Mouse (Mus musculus) heart, adult 2 months (tissue): ENCODE measurements at regions not wholly inside any gene's neighbourhood (a gene's known extent, or its start where the extent isn't known, plus 50 kb on each side); places are given as distances from the start of the nearest gene placed in this dataset.
A peak's percentile ranks its signal among the peaks of the same experiment; 100 is the strongest.

Experiments used
- DNase-seq, 2 experiments: peaks; one replicate each; pipeline ENCODE4 v3.0.0; 2021
- H3K27ac ChIP-seq: fragments of 200-600 bp; 2 replicates; pipeline ENCODE4 v1.8.1; 2022
- H3K27me3 ChIP-seq: fragments of 200-500 bp; 2 replicates; pipeline ENCODE4 v1.6.1; 2012; ENCODE audit warnings: mild to moderate bottlenecking, low read length, inconsistent platforms, mixed read lengths; ENCODE audit not compliant: control insufficient read depth, insufficient read depth
- H3K36me3 ChIP-seq: fragments of 200-500 bp; 2 replicates; pipeline ENCODE4 v1.6.1; 2012; ENCODE audit warnings: low read length, inconsistent platforms; ENCODE audit not compliant: control insufficient read depth, insufficient read depth
- H3K4me1 ChIP-seq: fragments of 200-500 bp; 2 replicates; pipeline ENCODE4 v1.6.1; 2011; ENCODE audit warnings: low read length; ENCODE audit not compliant: control insufficient read depth, insufficient read depth
- H3K4me3 ChIP-seq: fragments of 200-600 bp; 2 replicates; pipeline ENCODE4 v1.8.1; 2022
- H3K79me2 ChIP-seq: fragments of 200-500 bp; replicated peaks from 2 replicates; pipeline ENCODE4 v1.6.1; 2012; ENCODE audit warnings: mild to moderate bottlenecking, inconsistent platforms, low read length, moderate library complexity, mixed read lengths; ENCODE audit not compliant: control insufficient read depth, insufficient read depth
- H3K9ac ChIP-seq: fragments of 200-500 bp; 2 replicates; pipeline ENCODE4 v1.6.1; 2012; ENCODE audit warnings: low read depth, mild to moderate bottlenecking, control low read depth, inconsistent platforms, low read length, mixed read lengths
- CTCF ChIP-seq: fragments of 200-600 bp; IDR thresholded peaks from 2 replicates; pipeline ENCODE4 v1.8.1; 2022; ENCODE audit warnings: antibody characterized with exemption, mild to moderate bottlenecking, moderate library complexity
- EP300 ChIP-seq: fragments of 200-500 bp; IDR thresholded peaks from 2 replicates; pipeline ENCODE4 v1.6.1; 2011; ENCODE audit warnings: low read depth, low read length, control low read depth; ENCODE audit not compliant: insufficient read depth
- POLR2A ChIP-seq: fragments of 200-500 bp; IDR thresholded peaks from 2 replicates; pipeline ENCODE4 v1.6.1; 2011; ENCODE audit warnings: mild to moderate bottlenecking, low read depth, low read length, control low read depth; ENCODE audit not compliant: insufficient read depth
- WGBS: fragments of 180-500 bp; shearing (Covaris S2); methylation state at CpG from one replicate; pipeline ENCODE4 v1.1.7; 2018; 5-methylcytosine and 5-hydroxymethylcytosine counted together
- intact Hi-C: fragments of 180-260 bp; cut with DNase I; formaldehyde crosslinking; loops from one replicate; pipeline ENCODE4 v1.15.1; 2025

DNA sequence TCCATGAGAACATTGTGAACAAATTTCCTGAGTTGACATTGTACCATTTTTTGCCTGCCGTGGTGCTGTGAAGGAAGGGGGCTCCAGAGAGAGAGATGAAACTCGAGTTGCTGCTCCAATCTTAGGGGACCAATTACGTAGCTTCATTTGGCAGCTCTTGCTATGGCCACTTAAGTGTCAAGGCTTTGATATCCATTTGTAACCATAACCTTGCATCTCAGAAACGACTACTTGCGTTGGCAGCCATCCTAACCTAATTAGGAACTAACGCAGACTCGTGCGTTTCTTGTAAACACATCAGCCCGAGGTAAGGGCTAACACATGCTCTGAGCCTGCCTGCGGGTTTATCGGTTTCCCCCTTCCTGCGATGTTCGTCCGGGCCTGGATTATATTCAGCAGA, 108.0 kb upstream of the Tspan8 start:
- Histone ChIP-seq H3K36me3 (no peaks in the 10 kb centered on the region), H3K4me3 (no peak overlapping the region), H3K27me3 (no peaks in the 10 kb centered on the region), H3K27ac (no peak overlapping the region), H3K79me2 (no peaks in the 10 kb centered on the region), H3K4me1 (no peaks in the 10 kb centered on the region), H3K9ac (no peak overlapping the region)
- intact Hi-C loops = no loop called here
- no peak for TF ChIP-seq CTCF
- no peak for TF ChIP-seq POLR2A
- no peak for TF ChIP-seq EP300
- 67% methylated on average over 14 of the region's 14 CpGs for WGBS
- DNase-seq = no peak

DNA sequence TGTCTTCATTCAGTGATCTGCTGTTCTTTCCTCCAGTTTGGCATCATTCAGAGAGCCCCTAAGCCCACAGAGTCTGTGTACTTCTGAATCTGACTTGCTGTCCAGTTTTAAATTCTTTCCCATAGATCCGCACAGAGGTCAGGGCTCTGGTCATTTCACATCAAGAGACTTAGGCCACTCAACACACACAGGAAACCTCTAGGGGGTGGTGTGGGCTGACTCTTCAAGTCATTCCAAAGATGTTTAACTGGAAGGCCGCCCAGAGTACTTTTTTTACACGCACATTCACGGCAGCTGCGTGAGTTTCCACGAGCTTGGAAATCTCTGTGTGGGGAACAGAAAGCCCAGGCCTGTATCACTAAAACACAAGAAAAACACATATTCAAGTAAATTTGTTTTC, 102.7 kb upstream of the Tspan8 start:
- WGBS = 22% methylated on average over 6 of the region's 6 CpGs
- H3K9ac ChIP-seq = no peak overlapping the region
- no peak overlapping the region for H3K27ac ChIP-seq
- H3K4me1 ChIP-seq = no peaks in the 10 kb centered on the region
- TF ChIP-seq CTCF (peak; percentile 56), EP300 (no peak)
- no peaks in the 10 kb centered on the region for H3K36me3 ChIP-seq
- no peaks in the 10 kb centered on the region for H3K79me2 ChIP-seq
- H3K4me3 ChIP-seq = no peak overlapping the region
- H3K27me3 ChIP-seq = no peaks in the 10 kb centered on the region
- peak; percentile 16 to 21 for DNase-seq
- intact Hi-C loops = no loop called here

DNA sequence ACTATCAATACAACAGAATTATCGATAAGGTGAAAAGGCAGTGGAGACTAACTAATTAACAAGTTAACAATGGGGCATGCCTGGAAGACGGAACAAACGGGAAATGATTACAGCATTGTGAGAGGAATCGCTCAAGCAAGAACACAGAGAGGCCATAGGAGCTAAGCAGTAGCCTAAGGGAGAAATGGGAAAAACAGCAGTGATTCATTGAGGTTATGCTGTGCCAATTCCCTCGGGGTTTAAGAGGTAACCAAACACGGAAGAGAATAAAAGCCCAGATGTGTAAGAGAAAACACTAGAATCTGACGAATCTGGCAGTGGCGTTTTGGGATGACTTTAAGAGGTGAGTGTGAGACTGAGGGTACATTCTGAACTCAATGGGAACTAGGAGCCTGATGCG, 100.5 kb upstream of the Tspan8 start:
- H3K9ac ChIP-seq = no peak overlapping the region
- intact Hi-C loops = no loop called here
- H3K36me3 ChIP-seq = no peaks in the 10 kb centered on the region
- no peak overlapping the region for H3K27ac ChIP-seq
- no peak for TF ChIP-seq POLR2A
- no peak for TF ChIP-seq CTCF
- TF ChIP-seq EP300 = no peak
- DNase-seq = no peak
- H3K4me1 ChIP-seq = no peaks in the 10 kb centered on the region
- H3K79me2 ChIP-seq = no peaks in the 10 kb centered on the region
- no peaks in the 10 kb centered on the region for H3K27me3 ChIP-seq
- no peak overlapping the region for H3K4me3 ChIP-seq
- 63% methylated on average over 9 of the region's 9 CpGs for WGBS

DNA sequence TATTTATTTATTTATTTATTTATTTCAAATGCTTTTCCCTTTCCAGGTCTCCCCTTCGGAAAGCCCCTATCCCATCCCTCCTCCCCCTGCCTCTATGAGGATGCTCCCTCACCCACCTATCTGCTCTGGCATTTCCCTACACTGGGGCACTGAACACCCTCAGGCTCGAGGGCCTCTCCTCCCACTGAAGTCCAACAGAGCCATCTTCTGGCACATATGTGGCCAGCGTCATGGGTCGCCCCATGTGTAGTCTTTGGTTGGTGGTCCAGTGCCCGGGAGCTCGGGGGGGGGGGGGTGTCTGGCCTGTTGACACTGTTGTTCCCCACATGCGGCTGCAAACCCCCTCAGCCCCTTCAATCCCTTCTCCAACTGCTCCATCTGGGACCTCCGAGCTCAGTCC, 99.6 kb upstream of the Tspan8 start:
- TF ChIP-seq CTCF (no peak), POLR2A (no peak), EP300 (no peak)
- intact Hi-C loops = no loop called here
- Histone ChIP-seq H3K36me3 (no peaks in the 10 kb centered on the region), H3K79me2 (no peaks in the 10 kb centered on the region), H3K9ac (no peak overlapping the region), H3K4me3 (no peak overlapping the region), H3K4me1 (no peaks in the 10 kb centered on the region), H3K27me3 (no peaks in the 10 kb centered on the region), H3K27ac (no peak overlapping the region)
- DNase-seq = no peak
- 88% methylated on average over 8 of the region's 8 CpGs for WGBS

DNA sequence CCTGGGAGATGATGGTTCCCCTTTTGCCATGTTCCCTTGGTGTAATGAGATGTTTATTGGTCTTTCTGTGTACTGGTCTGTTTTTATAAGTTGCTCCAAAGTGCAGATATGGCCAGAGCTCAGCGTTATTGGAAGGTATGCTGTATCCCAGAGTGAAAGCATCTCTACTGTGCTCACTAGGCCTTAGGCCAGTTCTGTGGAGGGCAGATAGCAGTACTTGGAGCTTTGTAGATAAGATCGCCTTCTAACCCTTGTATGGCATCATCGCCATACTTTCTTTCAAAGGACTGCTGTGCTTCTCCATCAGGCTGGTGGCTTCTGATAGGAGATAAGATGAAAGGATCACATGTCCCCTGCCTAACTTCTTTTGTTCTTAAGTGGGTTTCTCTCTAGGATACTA, 94.0 kb upstream of the Tspan8 start:
- no peak for DNase-seq
- H3K27ac ChIP-seq = no peak overlapping the region
- no peaks in the 10 kb centered on the region for H3K27me3 ChIP-seq
- H3K36me3 ChIP-seq = no peaks in the 10 kb centered on the region
- H3K9ac ChIP-seq = no peak overlapping the region
- WGBS = 59% methylated on average over 3 of the region's 3 CpGs
- H3K4me3 ChIP-seq = no peak overlapping the region
- no peaks in the 10 kb centered on the region for H3K4me1 ChIP-seq
- intact Hi-C loops = no loop called here
- no peak for TF ChIP-seq EP300
- no peak for TF ChIP-seq POLR2A
- TF ChIP-seq CTCF = no peak
- H3K79me2 ChIP-seq = no peaks in the 10 kb centered on the region

DNA sequence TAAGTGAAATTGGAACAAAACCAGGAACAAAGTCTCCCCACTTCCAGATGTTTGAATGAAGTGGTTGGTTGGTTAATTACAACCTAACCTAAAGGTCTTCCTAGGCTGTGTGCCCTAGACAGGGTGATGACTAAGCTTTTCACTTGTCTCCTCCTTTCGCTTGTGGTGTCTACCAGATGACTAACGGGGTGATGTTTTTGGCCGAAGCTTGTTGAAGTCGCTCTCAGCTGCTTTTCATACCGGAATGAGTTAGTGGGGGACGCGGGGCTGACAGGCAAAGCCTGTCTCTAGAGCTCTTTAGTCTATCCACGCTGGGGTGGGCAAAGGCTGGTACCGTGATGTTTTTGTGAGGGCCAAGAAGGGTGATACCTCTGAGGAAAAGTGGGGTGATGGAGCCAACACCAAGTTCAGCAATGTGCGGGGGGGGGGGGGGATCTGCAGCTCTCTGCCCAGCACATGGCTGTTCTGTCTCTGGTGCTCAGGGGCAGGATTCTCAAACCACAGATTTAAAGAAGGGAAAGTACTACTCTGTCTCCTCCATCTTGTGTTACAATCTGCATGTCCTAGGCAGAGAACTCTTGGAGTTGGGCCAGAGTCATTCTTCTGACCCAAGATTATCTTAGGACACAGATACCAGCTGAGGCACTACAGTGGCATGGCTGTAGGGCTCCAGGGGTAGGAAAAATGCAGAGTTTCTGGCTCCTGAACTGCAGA, 73.8 kb upstream of the Tspan8 start:
- intact Hi-C loops = no loop called here
- no peak overlapping the region for H3K9ac ChIP-seq

More for the DNA sequence above, 73.8 kb upstream of the Tspan8 start:
- TF ChIP-seq CTCF = no peak
- no peak for TF ChIP-seq POLR2A
- TF ChIP-seq EP300 = no peak
- H3K36me3 ChIP-seq = no peaks in the 10 kb centered on the region
- H3K27me3 ChIP-seq = no peaks in the 10 kb centered on the region
- H3K27ac ChIP-seq = no peak overlapping the region
- WGBS = 77% methylated on average over 10 of the region's 10 CpGs
- no peak for DNase-seq
- H3K4me1 ChIP-seq = no peaks in the 10 kb centered on the region
- no peaks in the 10 kb centered on the region for H3K79me2 ChIP-seq
- no peak overlapping the region for H3K4me3 ChIP-seq
